Mouse (Mus musculus): ENCODE measurements around the gene Retn. TPM values are rescaled to one million over a fixed set of nuclear protein-coding genes. Genes with fewer than 3 reads are reported as not detected.

Gene Retn
- total RNA-seq, 2 experiments from 2014 or later, result 0.46 to 1.5 TPM

Other genes starting within 250 kb of the Retn start
- gene Pex11g, start 188.1 kb upstream of the Retn start, total RNA-seq (2021), result 1 to 10 TPM in 1 of 2 experiments, under 1 TPM in 1; 0.94 to 1.4 TPM
- gene Tex45, start 184.9 kb upstream of the Retn start, total RNA-seq (2021), result under 1 TPM; 0.45 to 0.58 TPM
- gene Zfp358, start 162.6 kb upstream of the Retn start, total RNA-seq (2021), result 10 to 100 TPM; 28.1 to 31.7 TPM
- 10 to 100 TPM; 78.4 to 86.6 TPM for gene Mcoln1, start 155.3 kb upstream of the Retn start, total RNA-seq (2021)
- 10 to 100 TPM; 75.3 to 87.4 TPM for gene Pnpla6, start 140.4 kb upstream of the Retn start, total RNA-seq (2021)
- gene C330021F23Rik, start 87.8 kb upstream of the Retn start, total RNA-seq (2021), result not detected
- 10 to 100 TPM; 34.4 to 41.0 TPM for gene Camsap3, start 68.5 kb upstream of the Retn start, total RNA-seq (2021)
- gene Xab2, start 34.5 kb upstream of the Retn start, total RNA-seq (2021), result 10 to 100 TPM; 35.6 to 37.6 TPM
- gene Pet100, start 34.2 kb upstream of the Retn start, total RNA-seq (2021), result 10 to 100 TPM; 84.7 to 95.6 TPM
- gene Pcp2, start 30.2 kb upstream of the Retn start, total RNA-seq (2021), result 1 to 10 TPM; 1.1 to 1.9 TPM
- gene Stxbp2, start 24.8 kb upstream of the Retn start, total RNA-seq (2021), result 10 to 100 TPM; 36.3 to 47.1 TPM
- under 1 TPM in 1 of 2 experiments, not detected in 1; 0.30 TPM for gene Mcemp1, start 10.0 kb downstream of the Retn start, total RNA-seq (2021)
- gene Fcor, start 16.6 kb downstream of the Retn start, total RNA-seq (2021), result 10 to 100 TPM; 18.8 to 26.5 TPM
- gene Trappc5, start 20.5 kb downstream of the Retn start, total RNA-seq (2021), result 10 to 100 TPM; 26.8 to 31.6 TPM
- not detected for gene Fcer2a, start 38.4 kb downstream of the Retn start, total RNA-seq (2021)
- not detected for gene Clec4g, start 64.9 kb downstream of the Retn start, total RNA-seq (2021)
- gene Cd209a, start 93.2 kb downstream of the Retn start, total RNA-seq (2021), result not detected
- not detected for gene Cd209e, start 198.5 kb downstream of the Retn start, total RNA-seq (2021)
- gene Cd209d, start 222.8 kb downstream of the Retn start, total RNA-seq (2021), result not detected